Mouse (Mus musculus) R1 (cell line): ENCODE results near the gene Fhit.
"Not testable (repeated sequence)": the region's sequence is repeated elsewhere in the genome, so short reads cannot be mapped to it uniquely, and the experiment has no call there.

Experiments
- DNase-seq: peaks from one replicate; pipeline ENCODE4 v3.0.0-alpha.2; 2018; ENCODE audit warnings: low read depth, low spot score

Gene Fhit

DNA sequence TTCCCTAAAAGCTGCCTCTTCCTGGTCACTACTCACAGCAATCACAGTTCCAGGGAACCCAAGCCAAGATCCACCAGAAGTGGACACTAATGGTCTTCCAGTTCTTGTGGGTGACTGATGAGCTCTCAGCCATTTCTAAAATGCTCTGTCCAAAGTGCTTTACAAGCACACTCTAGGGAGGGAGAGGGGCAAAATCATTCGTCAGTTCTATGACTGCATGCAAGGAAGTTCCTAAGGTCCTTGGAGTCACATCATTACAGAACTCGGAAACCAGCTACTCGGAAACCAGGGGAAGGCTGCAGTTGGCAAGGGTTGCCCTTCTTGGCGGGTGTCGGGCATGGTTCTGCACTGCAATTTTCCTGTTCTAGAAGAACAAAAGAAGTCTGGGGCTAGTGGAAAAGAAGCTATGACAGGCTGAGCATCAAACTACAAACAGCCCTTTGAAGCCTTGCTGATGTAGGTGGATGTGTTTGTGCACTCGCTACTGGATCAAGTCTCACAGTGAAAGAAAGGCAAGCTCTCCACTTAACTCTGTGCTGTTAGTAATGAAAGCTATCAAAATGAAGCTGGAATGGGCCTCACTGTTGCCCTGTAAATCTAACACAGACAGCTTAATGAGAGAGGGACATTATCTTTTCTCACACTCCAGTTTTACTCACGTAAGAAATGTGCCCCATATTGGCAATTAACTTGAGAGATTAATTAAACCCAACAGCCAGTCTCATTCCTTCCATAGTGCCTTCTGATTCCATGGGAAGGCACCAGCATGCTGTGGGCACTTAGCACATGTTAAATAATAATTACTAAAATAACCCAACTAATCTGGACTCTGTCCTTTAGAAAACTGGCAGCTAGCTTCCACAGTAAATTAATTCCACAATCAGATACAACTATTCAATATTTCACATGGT is 243.7 kb downstream of the Fhit start:
- no peak for DNase-seq

DNA sequence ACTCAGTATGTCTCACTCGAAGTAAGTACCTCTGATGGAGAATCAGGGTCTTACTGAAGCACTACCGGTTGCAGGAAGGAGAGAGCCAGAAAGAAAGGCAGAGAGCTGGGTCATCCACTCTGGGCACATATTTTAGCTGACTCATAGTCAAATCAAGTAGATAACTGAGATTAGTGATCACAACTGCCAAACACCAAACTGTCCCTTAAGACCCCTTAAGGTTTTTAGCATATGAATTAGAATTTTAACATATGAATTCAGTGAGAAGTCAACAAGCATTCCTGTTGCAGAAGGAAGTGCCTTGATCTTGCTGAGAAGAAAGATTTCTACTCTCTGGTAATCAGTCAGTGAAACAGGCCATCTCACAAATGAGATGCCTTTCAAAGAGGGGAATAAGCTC is 253.8 kb downstream of the Fhit start:
- peak; percentile 85 for DNase-seq

DNA sequence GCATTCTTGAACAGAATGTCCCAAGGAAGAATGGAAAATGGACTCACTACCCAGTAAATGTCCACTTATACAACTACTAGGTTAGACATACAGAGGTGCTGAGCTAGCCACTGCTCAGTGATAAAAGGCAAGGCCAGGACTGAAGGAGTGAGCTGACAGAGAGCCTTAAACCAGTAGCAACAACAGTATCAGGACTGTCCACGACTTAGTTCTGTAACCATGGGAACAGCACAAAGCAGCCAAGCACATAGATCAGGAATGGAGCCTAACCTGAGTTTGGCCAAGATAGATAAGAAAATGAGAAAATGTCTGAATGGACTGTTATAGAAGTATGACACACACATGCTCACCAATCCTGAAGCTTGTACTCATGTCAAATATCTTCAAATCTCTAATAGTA is 279.1 kb downstream of the Fhit start:
- no peak for DNase-seq

DNA sequence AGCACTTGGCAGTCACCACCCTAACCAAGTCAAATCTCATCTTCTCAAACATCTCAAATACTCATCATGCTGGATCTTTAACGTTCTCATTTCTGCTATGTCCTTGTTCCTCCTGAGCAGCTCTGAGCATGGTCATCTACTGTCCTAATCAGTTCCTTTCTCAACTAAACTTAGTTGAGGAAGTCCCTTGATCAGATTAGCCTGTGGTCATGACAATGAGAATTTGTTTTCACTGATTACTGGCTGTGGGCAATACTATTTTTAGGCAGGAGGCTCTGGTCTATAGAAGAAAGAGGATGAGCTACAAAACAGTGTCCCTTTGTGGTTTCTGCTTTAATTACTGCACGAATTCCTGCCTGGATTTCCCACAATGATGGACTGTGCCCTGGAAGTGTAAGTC is 281.1 kb downstream of the Fhit start:
- DNase-seq = no peak

DNA sequence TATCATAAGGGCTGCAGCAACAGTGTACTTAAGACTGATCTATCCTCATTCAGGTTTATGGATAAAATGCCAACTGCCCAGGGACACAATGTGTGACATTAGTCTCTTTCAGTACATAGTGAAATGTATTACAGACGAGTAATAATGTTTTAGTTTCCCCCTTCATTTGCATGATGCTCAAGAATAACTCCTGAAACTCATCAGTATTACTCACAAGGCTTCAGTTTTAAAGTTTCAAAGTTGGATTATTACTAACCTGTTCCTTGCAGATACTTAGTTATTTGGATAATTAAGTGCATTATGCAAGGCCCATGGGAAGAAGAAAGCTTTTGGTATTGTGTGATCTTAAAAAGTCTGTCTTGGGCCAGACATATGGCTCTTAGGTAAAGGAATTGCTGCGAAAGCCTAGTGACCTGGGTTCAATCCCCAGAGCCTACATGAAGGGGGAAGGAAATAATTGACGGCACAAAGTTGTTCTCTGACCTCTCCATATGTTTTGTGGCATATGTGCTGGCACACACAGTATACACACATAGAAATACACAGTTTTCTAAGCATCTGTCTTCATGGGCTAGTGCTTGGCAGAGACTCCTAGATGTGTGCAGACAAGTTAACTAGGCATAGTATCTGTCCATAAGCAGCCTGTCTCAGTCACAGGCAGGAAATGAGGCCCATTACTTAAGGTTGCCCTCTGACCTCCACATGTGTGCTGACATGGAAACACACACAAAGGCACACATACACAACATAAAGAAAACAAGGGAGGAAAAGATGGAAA is 287.1 kb downstream of the Fhit start:
- DNase-seq = no peak

DNA sequence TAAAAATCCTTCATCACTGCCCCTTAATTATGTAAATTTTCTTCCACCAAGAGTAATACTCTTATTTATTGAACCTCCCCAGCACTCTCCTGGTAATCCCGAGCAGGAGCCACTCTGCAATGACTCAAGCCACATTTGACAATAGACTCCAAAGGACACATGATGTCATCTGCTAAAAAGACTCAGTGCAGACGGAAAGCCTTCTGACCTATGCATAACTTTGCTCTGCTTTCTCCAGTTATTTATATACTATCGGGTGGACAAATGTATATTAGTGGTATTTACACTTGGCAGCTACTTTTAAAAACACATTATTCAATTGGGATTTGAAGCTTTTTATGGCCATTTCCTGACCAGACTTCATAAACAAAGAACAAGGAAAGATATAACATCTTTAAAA is 304.2 kb downstream of the Fhit start:
- no peak for DNase-seq

DNA sequence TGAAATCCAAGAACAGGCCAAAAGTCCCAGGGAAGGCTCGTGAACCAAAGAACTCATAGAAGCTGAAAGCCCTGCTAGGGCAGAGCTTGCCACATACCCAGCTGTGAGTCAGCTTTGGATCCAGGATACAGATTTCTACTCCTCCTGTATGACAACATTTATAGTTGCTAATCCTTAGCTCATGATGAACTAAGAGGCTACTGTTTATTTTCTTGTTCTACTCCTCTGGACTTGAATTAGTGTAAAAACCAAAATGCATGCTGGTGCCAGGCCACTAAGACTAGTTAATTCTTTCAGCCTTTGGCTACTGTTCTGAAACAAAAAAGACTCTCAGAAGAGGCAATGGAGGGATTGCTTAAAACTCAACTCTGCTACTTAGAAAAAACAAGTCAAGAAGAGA is 309.9 kb downstream of the Fhit start:
- DNase-seq = no peak

DNA sequence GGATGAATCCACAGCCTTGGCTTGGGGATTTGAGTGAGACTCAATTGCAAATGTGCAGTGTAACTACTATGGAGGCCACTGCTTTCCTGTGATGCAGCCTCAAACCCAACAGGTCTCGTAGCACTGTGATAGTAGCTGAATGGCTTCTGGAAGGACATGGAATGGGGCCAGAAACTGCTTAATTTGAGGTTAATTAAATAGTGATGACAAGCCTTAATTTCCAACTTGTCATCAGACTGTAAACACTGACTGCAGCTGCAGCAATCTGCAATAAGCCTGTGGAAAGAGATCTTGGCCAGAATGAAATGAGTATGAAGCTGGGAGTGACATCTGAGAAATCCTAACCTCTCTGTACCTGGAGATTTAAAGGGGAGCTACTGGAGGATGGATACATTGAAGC is 325.8 kb downstream of the Fhit start:
- no peak for DNase-seq

DNA sequence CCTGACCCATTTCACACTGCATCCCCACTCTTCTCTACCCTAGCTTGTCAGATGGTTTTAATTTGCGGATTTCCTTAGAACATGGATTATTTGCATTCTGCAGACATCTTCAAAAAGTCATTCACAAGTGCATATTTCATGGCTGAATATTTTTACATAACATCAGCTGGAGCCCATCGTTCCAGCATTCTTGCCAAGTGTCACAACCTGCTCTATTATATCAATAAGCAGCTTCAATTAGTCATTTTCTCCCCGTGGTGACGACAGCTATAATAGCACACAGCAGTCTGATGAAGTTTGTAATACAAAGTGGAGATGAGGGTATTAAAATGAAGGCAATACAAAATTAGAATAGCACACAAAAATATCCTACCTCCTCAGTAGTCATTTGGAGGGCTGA is 337.0 kb downstream of the Fhit start:
- no peak for DNase-seq

DNA sequence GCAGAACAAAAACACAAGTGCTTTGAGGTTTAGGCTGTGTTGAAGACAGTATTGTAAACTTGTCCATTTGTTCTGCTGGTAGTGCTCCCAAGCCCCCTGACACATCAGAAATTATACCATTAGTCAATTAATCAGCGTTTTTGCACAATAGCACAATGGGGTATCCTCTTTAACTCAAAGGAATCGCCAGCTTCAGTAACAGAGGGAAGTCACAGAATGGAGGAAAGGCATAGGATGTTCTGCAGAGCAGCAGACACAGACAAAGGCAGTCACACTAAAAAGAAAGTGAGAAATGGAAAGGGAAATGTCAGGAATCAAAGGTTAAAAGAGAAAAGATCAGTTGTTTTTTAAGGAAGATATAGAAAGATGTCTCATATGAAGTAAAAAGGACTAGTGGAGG is 348.3 kb downstream of the Fhit start:
- DNase-seq = no peak

DNA sequence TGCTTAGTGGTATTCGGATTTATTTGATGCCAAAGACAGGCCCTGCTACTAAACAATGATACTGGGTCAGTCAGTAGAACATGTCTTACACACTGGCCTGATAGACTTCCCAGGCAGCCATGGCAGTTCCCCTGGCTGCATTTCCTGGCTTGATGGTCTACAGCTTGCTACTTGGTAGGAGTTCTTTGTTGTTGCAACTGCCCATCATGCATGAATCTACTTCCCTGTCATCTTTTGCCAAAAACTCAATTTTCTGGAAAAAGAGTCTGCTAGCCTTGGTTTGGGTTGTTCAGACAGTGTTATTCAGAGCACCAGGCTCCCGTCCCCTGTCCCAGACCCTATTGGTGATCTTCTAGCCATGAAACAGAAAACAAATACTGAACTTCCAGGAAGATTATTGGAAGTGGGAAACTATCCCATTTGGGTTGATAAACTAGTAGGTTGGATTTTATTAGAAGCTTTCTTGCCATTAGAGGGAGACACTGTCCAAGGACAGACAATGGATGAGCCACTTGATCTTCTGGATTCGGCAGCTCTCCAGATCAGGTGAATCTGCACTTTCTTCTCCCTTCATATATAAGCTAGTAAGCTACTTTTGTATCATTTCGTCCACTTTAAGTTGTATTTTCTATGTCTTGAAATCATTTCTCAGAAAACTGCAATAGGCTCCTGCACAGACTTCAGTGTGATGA is 363.2 kb downstream of the Fhit start:
- no peak for DNase-seq

DNA sequence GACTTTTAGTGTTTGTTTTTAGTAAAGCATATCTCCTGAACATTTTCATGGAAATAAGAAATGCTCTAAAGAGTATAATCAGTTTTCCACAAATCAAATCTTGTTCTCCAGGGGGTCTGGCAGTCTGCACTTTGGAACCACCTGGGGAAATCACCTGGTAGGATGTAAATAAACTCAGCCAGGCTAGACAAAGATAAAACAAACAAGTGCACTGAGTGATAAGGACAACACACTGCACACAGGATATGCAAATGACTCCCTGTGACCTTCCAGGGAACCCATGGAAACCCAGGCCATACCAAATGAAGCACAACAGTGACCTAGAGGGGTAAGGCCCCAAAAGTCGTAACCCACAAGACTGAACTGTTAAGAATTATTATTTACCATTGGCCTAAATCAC is 364.2 kb downstream of the Fhit start:
- no peak for DNase-seq

DNA sequence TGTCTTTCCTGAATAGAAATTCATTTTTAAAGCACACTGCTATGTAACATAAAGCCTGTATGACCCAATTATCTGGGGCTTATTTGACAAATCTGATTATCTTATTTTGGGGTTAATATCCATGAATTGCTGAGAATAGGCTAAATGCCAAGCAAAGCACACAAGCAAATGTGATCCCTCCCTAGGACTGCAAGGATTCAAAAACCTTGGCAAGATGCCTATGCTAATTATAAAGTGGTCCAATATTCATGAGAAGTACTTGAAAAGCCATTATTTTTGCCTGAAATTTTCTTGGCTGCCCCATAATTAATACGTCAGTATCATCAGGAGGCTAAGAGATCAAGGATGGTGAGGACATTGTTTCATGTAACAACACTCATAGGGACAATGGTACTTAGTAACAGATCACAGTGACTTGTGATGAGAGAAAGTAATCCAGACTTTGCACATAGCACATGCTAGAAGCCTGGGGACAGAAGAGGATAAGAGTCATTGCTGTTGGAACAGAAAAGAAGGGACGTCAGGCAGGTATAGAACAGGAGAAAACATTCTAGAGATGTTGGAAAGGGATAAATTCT is 366.2 kb downstream of the Fhit start:
- DNase-seq = no peak

DNA sequence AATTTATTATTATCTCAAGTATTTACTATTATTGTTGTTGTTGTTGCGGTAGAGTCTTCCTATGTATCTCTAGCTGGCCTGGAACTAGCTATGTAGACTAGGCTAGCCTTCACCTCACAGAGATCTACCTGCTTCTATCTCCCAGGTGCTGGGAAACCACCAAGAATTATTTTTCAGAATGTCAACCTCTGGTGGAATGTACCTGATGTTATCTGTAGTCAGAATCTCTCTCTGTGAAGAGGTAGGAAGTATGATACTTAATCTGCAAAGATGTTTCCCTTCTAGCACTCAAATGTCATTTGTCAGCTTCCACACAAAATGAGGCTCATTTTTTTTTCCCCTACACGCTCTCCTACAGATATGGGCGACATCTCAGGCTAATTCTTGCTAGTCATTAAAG is 377.9 kb downstream of the Fhit start:
- DNase-seq = no peak

DNA sequence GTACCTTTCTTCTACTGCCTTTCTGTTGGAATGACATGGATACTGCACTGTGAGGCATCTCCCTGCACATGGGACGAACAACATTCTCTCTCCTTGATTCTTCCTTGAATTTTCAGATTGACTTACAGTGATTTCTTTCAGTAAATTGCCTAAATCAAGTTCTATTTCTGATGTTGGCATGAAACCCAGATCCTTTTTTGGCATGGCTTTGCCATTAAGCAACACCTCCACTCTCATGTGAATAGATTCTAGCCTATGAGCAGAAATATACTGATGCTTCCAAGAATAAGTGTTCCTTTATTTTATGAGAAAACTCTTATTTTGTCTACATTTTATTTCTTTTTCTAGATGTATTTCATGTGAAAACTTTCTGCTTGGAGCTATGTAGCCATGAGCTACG is 383.1 kb downstream of the Fhit start:
- DNase-seq = no peak

DNA sequence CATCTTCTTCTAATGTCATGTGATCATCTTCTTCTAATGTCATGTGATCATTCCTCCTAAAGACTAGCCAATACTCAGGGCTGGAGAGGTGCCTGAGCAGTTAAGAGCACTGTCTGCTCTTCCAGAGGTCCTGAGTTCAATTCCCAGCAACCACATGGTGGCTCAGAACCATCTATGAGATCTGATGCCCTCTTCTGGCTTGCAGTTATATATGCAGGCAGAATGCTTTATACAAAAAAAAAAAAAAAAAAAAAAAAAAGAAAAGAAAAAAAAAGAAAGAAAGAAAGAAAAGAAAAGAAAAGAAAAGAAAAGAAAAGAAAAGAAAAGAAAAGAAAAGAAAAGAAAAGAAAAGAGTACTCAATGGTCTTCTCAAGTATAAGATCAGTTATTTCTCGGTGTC is 407.0 kb downstream of the Fhit start:
- DNase-seq = not testable (repeated sequence)

DNA sequence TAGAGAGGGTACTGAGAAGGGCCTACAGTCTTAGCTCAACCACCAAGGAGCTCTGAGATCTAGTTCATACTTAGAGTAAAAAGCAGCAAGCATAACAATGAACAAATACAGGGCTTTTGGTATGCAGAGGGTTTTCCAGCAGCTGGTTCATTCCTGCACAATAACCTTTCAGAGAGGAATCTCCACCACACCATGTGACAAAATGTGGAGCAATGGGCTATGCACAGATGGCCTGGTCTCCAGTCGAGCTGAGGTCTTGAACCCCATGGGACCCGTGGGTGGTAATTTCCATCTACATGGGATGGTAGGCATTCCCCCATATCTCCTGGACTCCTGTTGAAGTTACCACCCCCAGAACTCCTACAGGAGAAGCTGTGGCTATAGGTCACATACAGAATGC is 423.8 kb downstream of the Fhit start:
- peak; percentile 63 for DNase-seq

DNA sequence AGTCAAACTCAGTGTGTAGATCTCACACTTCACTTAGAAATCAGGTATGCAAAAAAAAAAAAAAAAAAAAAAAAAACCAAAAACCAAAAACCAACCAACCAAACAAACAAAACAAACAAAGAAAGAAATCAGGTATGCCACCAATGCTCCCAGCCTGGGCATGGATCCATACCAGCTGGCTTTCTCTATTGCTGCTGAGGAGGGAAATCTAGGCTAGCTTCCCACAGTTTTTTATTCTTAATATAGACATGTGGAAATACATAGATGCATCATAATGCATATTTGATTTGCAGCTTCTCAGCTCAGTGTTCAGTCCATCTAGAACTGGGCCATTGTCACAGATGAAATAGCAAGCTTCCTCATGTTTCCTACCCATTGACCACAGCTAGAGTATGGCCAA is 439.3 kb downstream of the Fhit start:
- no peak for DNase-seq

DNA sequence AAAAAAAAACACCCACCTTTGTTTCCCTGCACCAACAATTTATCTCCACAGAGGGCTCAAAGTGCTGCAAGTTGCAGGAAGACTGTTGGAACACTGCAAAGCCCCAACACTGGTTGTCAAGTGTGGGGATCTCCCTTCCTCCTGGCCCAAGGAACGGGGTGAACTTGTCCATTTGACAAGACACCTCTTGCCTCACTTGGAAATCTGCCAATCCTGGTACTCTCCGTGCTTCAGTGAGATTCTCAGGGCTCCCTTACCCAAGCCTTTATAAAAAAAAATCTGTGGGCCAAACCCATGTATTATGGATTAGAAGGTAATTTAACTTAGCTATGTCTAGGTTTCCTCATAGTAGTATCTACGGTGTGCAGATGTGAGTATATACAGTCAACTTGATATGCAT is 448.9 kb downstream of the Fhit start:
- peak; percentile 31 for DNase-seq

DNA sequence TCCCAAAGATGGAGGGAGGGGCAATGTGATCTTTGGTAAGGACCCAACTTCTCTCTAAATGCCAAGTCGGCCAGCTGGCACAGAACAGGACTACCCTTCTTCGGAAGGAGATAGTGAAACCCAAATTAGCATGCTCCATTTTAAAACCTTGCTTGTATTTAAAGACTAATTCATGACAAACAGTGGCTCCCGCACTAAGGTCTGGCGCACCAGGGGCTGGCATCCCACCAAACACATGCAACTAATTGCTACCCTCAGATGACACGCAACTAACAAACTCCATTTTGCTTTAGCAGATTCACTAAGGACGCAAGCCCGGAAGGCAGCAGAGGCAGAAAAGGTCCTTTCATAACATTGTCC is 449.3 kb downstream of the Fhit start:
- DNase-seq = no peak

DNA sequence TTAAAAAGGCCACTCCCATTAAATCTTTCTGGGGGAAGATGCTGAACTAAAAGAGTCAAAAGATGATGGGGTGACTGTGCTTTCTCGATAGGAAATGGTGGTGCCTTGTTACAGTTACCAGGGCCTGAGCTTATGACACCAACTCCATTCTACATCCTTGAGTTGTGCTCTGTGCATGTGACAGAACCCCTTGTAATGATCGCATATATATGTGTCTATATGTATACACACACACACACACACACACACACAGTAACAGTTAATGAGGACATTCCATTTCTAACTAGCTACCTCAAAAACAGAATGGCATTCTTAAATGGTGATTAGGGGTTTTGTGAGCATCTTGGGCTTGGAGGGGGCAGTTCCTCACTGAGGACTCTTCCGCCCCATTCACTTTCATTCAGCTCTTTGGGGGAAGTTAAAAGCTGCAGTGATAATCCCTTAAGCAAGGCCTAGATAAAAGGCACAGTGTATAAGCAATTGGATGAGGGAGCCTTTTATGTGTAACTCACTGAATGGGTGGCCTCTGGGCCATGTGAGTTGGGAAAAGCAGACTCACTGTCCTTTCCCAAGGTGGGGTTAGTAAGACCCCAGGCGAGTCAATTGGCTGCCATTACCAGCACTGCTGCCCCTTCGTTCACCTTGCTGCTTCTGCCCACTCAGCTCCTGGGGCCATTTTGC is 449.9 kb downstream of the Fhit start:
- DNase-seq = peak; percentile 8
